Mouse (Mus musculus) testis, adult 2 months (tissue): ENCODE measurements around the gene Kir3dl2. TPM values are rescaled to one million over a fixed set of nuclear protein-coding genes. Genes with fewer than 3 reads are reported as not detected.
A peak's percentile ranks its signal among the peaks of the same experiment; 100 is the strongest.
"Not testable (repeated sequence)": the region's sequence is repeated elsewhere in the genome, so short reads cannot be mapped to it uniquely, and the experiment has no call there.

Source experiments
- H3K27ac ChIP-seq: fragments of 200-500 bp; 2 replicates; pipeline ENCODE4 v1.5.1; 2012; ENCODE audit warnings: low read depth, low read length; ENCODE audit not compliant: control insufficient read depth, insufficient read depth
- H3K27me3 ChIP-seq: fragments of 200-500 bp; 2 replicates; pipeline ENCODE4 v1.6.1; 2012; ENCODE audit warnings: mild to moderate bottlenecking, low read length, moderate library complexity; ENCODE audit not compliant: control insufficient read depth, insufficient read depth
- H3K36me3 ChIP-seq: fragments of 200-500 bp; 2 replicates; pipeline ENCODE4 v1.6.1; 2012; ENCODE audit warnings: mild to moderate bottlenecking, low read length; ENCODE audit not compliant: control insufficient read depth, insufficient read depth
- H3K4me1 ChIP-seq: fragments of 200-500 bp; 2 replicates; pipeline ENCODE4 v1.6.1; 2012; ENCODE audit warnings: low read length; ENCODE audit not compliant: control insufficient read depth, insufficient read depth
- H3K4me3 ChIP-seq: fragments of 200-500 bp; 2 replicates; pipeline ENCODE4 v1.5.1; 2012; ENCODE audit warnings: low read depth, mild to moderate bottlenecking, low read length, moderate library complexity, mixed read lengths; ENCODE audit not compliant: control insufficient read depth
- CTCF ChIP-seq: fragments of 200-500 bp; IDR thresholded peaks from 2 replicates; pipeline ENCODE4 v1.5.1; 2012; ENCODE audit warnings: low read depth, mild to moderate bottlenecking, inconsistent platforms, low read length, moderate library complexity; ENCODE audit not compliant: control insufficient read depth, insufficient read depth, insufficient replicate concordance
- POLR2A ChIP-seq: fragments of 200-500 bp; IDR thresholded peaks from 2 replicates; pipeline ENCODE4 v1.6.1; 2012; ENCODE audit warnings: low read depth, mild to moderate bottlenecking, inconsistent platforms, low read length, moderate library complexity; ENCODE audit not compliant: control insufficient read depth
- polyA plus RNA-seq: library from polyadenylated mRNA; depleted of rRNA; stranded (reverse); fragments of >200 nt; gene quantifications from 2 replicates; pipeline ENCODE4 v1.2.3, GENCODE M21; 2012; rRNA removed

The Kir3dl2 gene
- 0.13 and 0.15 TPM in 2 replicates for polyA plus RNA-seq

GRCm38 (mm10) chrX:136543956-136544355 lies at the start of gene Kir3dl2:
Gene Kir3dl2, minus strand, starts transcription at chrX:136544056.
- not testable (repeated sequence) for H3K36me3 ChIP-seq, H3K27me3 ChIP-seq, H3K4me3 ChIP-seq, H3K27ac ChIP-seq, H3K4me1 ChIP-seq

- Histone ChIP-seq H3K27ac (peak overlapping the region; percentile 39; the same call in 1 of the 2 replicates), H3K27me3 (no peaks in the 10 kb centered on the region), H3K4me1 (no peaks in the 10 kb centered on the region), H3K4me3 (peak overlapping the region; percentile 54), H3K36me3 (no peaks in the 10 kb centered on the region)
- no peak for TF ChIP-seq POLR2A
- no peak for TF ChIP-seq CTCF
Observed at GRCm38 (mm10) chrX:136590897-136591257, 47.0 kb upstream of the Kir3dl2 start.

- peak within 1 kb of the TSS; percentile 39; the same call in 1 of the 2 replicates for H3K27ac ChIP-seq
Observed at GRCm38 (mm10) chrX:136590199-136590896, 46.5 kb upstream of the Kir3dl2 start, which contains the start of gene Tceal3. Gene Tceal3, plus strand, starts transcription at chrX:136590842.

GRCm38 (mm10) chrX:136584617-136585016 lies 40.8 kb upstream of the Kir3dl2 start:
- TF ChIP-seq POLR2A (no peak), CTCF (no peak)
- H3K4me3 ChIP-seq, result no peak overlapping the region
- no peaks in the 10 kb centered on the region for H3K36me3 ChIP-seq
- no peaks in the 10 kb centered on the region for H3K4me1 ChIP-seq
- H3K27me3 ChIP-seq, result no peaks in the 10 kb centered on the region
- no peak overlapping the region for H3K27ac ChIP-seq

More at GRCm38 (mm10) chrX:136590199-136590896, 46.5 kb upstream of the Kir3dl2 start, which contains the start of gene Tceal3:
- Histone ChIP-seq H3K4me3 (peak within 1 kb of the TSS; percentile 54), H3K27me3 (no peaks in the 10 kb centered on the region), H3K36me3 (no peaks in the 10 kb centered on the region), H3K4me1 (no peaks in the 10 kb centered on the region)
- no peak for TF ChIP-seq CTCF
- TF ChIP-seq POLR2A, result no peak

- not testable (repeated sequence) for H3K36me3 ChIP-seq, H3K27ac ChIP-seq, H3K4me1 ChIP-seq, H3K4me3 ChIP-seq, H3K27me3 ChIP-seq
Observed at GRCm38 (mm10) chrX:136569094-136569493, 25.2 kb upstream of the Kir3dl2 start.

GRCm38 (mm10) chrX:136517699-136518098 lies 26.2 kb downstream of the Kir3dl2 start, which contains the start of gene Kir3dl1:
Gene Kir3dl1, plus strand, starts transcription at chrX:136517999.
- H3K4me1 ChIP-seq, H3K27ac ChIP-seq, H3K36me3 ChIP-seq, H3K27me3 ChIP-seq, H3K4me3 ChIP-seq: not testable (repeated sequence)

Other genes with a start within 250 kb of the Kir3dl2 start
- gene Kir3dl1, start 26.1 kb downstream of the Kir3dl2 start, polyA plus RNA-seq, result not detected in 2 replicates
- 2.4 and 2.6 TPM in 2 replicates for gene Tceal3, start 46.8 kb upstream of the Kir3dl2 start, polyA plus RNA-seq
- gene Tceal1, start 163.9 kb upstream of the Kir3dl2 start, polyA plus RNA-seq, result 1.0 and 1.3 TPM in 2 replicates
- gene Morf4l2, start 199.6 kb upstream of the Kir3dl2 start, polyA plus RNA-seq, result 20.4 and 22.6 TPM in 2 replicates
- gene Glra4, start 236.1 kb upstream of the Kir3dl2 start, polyA plus RNA-seq, result 0.05 TPM in 1 of 2 replicates, not detected in the other